Mouse (Mus musculus) c-Kit-positive CD71-negative TER-119-negative erythroid progenitor cells, embryonic 14.5 days (primary cell): ENCODE results near the gene Def6.

Experiments
- DNase-seq: peaks from one replicate; pipeline ENCODE4 v3.0.0-alpha.2; 2013; ENCODE audit warnings: low read depth

Def6 gene

GRCm38 (mm10) chr17:28207591-28208313 is at the start of gene Def6:
Gene Def6, plus strand, starts transcription at chr17:28207778.
- DNase-seq: peak; percentile 83

DNA sequence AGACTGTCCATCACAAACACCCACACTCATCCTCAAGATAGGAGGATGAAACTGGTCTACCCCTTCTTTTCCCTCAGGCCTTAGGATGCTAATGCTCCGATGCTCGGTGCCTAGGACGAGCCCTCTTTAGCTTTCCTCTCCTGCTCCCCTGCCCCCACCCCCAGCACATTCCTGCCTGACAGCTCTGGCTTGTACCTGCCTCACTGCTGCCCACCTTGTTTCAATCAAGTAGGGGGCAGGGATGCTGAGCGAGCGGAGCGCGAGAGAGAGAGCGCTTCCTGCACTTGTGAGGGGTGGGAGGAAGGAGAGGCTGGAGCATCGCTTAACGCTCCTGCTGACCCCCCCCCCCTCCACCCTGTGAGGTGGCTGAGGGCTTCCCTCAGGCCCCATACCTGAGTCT is 47.2 kb upstream of the Def6 start:
- DNase-seq: no peak

DNA sequence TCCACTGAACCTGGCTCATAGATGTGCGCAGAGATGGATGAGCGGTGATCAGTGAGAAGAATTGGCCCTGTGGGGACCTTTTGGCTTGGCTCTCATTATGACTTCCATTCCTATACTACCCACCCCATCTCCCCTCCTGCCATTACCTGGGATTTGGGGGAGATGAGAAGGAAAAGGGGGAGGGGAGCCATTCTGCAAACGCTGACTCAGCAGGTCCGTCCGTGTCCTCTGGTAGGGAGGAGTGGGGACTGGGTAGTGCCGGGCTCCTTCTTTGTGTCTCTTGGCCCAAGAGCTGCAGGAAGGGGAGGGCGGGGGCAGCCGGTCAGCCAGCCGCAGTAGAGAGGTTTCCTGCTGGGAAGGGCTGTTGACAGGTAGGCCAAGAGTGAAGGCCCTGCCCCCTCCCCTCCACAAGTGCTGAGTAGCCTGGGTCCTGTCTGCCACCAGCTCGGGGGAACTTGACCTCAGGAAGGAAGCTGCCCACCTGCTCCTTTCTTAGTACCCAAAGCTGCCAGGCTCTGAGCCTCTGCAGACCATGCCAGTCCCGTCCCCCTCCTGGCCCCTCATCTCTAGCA is 46.2 kb upstream of the Def6 start:
- no peak for DNase-seq

DNA sequence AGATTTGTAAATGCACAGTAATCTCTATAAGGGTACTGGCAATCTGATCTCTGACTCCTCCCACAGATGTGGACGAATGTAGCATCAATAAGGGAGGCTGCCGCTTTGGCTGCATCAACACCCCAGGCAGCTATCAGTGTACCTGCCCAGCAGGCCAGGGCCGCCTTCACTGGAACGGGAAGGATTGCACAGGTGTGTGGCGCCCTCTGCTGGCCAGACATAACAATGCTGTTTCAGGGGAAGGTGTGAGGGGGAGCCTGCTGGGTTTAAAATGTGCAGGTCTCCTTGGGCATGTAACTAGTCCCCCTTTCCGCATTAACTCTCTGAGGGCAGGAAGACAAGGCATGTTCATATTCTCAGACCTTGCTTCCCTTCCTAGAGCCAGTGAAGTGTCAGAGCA is 43.9 kb upstream of the Def6 start:
- peak; percentile 58 for DNase-seq

GRCm38 (mm10) chr17:28170460-28171305 is 36.9 kb upstream of the Def6 start:
- no peak for DNase-seq

GRCm38 (mm10) chr17:28172690-28173089 is 34.9 kb upstream of the Def6 start:
- no peak for DNase-seq

DNA sequence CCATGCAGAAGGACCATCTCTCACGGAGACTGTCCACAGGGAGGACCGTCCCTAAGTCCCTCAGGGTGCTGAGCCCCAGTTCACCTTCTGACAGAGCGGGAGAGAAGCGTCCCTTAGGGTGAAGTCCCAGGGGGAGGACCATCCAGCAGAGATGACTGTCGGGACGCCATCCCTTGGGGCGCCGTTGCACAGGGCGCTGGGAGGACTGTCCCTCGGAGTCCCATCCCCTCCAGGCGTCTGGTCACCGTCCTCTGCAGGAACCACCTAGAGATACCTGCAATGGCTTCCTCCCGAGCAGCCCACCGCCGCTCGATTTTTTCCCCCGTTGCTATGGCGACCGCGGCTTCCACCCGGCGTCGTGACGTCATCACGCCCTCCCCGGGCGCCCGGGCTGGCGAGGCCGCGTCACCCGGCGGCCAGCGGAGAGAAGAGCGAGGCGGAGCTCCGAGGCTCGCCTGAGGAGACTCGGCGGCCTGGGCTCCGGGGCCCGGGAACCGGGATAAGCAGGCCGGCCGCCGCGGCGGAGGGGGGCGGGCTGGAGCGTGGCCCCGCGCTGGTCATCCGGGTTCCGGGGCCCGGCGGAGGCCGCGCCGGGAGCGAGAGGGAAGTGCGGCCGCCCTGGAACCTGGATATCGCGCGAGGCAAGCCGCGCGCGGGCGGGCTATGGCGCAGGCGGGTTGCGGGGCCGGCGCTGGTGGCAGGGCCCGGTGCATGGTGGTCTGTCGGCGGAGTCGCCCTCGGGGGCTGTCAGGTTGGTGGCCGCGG is 30.6 kb upstream of the Def6 start, which contains the start of gene Zfp523:
Gene Zfp523 (plus strand): TSS at position 355 of the 765 bp plus-strand sequence.
- DNase-seq: peak; percentile 60

GRCm38 (mm10) chr17:28177540-28178046 is 30.0 kb upstream of the Def6 start:
- DNase-seq: no peak

DNA sequence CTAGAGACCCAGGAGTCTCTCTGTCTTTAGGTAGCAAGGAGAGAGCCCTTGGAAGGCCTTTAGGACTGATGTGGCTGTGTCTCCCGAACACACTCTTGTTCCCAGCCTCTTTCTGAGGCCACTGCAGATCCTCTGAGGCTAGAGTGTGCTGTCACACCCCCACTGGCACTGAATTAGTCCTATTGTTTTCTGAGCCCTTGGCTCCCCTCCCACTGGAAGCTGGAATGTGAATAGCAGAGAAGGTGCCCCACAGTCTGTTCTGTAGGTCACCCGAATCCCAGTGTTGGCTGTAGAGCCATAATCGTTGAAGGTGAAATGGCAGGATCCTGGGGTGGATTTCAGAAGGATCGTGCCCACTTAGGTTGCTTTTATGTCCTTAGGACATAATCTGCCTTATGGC is 27.2 kb upstream of the Def6 start:
- DNase-seq: no peak

DNA sequence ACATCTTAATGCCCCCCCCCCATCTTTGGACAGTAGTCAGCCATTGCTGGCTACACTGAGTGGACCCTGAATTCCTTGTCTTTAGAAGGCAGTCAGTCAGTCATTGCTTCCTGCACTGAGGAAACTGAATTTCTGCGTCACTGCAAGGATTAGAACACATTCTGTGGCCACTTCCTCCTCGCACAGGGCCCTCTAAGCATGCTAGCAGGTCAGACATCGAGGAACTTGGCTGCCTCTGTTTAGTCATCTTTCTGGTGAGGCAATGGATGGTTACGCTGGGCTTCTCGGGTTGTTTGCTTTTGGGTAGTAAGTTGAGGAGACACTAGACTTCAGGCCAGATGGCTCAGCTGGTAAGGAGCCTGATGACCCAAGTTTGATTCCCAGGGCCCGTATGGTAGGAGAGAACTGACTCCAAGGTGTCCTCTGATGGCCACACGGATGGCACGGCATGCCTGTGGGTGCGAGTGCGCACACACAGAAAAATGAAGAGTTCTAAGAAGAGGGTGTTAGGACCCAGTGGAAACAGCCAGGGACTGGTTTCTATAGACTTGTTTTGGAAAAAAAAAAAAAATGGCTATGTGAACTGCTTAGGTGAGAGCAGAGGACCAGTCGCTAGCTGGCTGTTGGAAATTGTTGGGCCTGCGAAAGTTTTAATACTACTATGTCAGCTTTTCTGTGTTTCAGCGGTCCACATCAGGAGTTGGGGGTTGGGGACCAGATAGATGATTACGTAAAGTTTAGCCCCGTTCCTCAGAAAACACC is 26.6 kb upstream of the Def6 start:
- DNase-seq: peak; percentile 52

- DNase-seq: no peak
Measured at GRCm38 (mm10) chr17:28184971-28185638, 22.5 kb upstream of the Def6 start.

GRCm38 (mm10) chr17:28188313-28188712 is 19.3 kb upstream of the Def6 start:
- no peak for DNase-seq

DNA sequence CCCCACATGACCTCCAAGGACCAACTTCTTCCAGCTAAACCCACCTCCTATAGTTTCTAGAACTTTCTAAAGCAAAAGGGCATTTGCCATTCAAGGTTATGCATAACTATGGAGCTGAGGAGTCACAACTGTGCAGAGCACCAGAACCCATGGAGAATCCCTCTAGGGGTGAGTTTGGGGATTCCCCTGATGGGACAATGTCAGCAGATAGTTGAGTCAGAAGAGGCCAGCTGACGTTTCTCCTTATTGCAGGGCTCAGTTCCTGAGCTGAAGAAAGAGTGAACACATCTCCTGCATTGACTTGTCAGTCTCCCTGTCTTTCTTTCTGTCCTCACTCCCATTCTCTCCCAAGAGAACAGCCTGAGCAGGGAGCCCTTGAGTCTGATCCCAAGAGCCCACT is 14.8 kb upstream of the Def6 start:
- DNase-seq: no peak

- no peak for DNase-seq
Measured at GRCm38 (mm10) chr17:28193559-28193958, 14.0 kb upstream of the Def6 start.

GRCm38 (mm10) chr17:28195033-28195432 is 12.5 kb upstream of the Def6 start:
- no peak for DNase-seq

- no peak for DNase-seq
Measured at GRCm38 (mm10) chr17:28197646-28198045, 9.9 kb upstream of the Def6 start.

GRCm38 (mm10) chr17:28201982-28202381 is 5.6 kb upstream of the Def6 start:
- no peak for DNase-seq

DNA sequence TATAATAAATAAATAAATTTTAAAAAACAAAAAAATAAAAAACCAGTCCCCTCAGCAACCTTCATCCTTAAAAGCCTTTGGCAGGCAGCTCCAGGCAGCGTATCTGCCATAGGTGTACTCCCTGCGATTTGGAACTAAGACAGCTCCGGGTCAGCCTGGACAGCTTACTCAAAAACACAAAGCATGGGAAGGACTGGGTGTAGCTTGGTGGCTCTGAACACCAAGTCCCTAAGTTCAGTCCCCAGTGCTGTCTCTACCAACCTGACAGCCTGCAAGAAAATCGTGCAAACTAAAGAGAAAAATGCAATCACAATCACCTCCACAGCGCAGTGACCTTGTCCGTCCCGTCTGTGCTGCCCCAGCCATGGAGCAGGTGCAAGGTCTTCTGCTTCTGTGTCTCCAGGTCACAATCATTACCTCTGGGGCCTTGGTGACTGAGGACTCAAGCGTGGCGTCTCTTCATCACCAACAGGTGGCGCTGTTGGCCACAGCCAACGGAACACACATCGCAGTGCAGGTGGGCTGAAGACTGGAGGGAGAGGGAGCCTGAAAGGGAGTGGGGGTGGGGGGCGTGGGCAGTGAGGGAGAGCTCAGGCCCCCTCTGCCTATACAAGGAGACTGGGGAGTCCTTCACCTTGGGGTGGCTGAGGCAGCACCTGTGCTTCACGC is 3.4 kb upstream of the Def6 start:
- no peak for DNase-seq

DNA sequence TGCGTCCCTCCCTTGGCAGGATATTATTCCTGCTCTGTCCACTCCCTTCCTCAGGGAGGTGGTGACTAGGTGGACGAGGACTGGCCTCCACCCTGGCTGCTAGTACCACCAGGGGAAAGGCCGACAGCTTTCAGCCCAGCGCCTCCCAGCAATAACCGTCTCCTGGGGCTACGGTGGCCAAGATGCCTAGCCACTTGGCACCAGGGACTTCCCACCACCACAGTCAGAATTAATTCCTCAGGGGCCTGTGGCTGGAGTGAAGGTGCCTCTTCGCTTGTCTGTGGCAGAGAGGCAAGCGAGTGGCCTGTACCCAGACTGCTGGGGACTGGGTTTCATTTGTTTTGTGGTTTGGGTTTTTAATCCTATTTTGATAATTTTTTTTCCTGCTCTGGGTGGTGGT is 2.1 kb upstream of the Def6 start:
- DNase-seq: no peak

- no peak for DNase-seq
Measured at GRCm38 (mm10) chr17:28207092-28207491, 486 bp upstream of the Def6 start.
